Mouse (Mus musculus) gastrocnemius, adult 2 months (tissue): ENCODE results near the gene Tfe3. TPM values are rescaled to one million over a fixed set of nuclear protein-coding genes. Genes with fewer than 3 reads are reported as not detected.
A peak's percentile ranks its signal among the peaks of the same experiment; 100 is the strongest.

Experiments used
- DNase-seq: peaks from one replicate; pipeline ENCODE4 v3.0.0; 2022
- H3K27ac ChIP-seq: fragments of 200-600 bp; 2 replicates; pipeline ENCODE4 v1.8.1; 2022; ENCODE audit warnings: mild to moderate bottlenecking
- H3K4me3 ChIP-seq: fragments of 200-600 bp; 2 replicates; pipeline ENCODE4 v1.8.1; 2022; ENCODE audit warnings: mild to moderate bottlenecking, moderate library complexity
- CTCF ChIP-seq: fragments of 200-600 bp; IDR thresholded peaks from 2 replicates; pipeline ENCODE4 v1.8.1; 2022; ENCODE audit warnings: antibody characterized with exemption, mild to moderate bottlenecking, moderate library complexity
- intact Hi-C: fragments of 180-260 bp; cut with DNase I; formaldehyde crosslinking; loops from one replicate; pipeline ENCODE4 v1.15.1; 2025
- total RNA-seq, 2 experiments: library from RNA; stranded (reverse); gene quantifications; 2 replicates each; pipeline ENCODE4 v1.2.3; 2021

Gene Tfe3
- total RNA-seq, 2 experiments from 2014 or later: 10.9 to 11.1 TPM

DNA sequence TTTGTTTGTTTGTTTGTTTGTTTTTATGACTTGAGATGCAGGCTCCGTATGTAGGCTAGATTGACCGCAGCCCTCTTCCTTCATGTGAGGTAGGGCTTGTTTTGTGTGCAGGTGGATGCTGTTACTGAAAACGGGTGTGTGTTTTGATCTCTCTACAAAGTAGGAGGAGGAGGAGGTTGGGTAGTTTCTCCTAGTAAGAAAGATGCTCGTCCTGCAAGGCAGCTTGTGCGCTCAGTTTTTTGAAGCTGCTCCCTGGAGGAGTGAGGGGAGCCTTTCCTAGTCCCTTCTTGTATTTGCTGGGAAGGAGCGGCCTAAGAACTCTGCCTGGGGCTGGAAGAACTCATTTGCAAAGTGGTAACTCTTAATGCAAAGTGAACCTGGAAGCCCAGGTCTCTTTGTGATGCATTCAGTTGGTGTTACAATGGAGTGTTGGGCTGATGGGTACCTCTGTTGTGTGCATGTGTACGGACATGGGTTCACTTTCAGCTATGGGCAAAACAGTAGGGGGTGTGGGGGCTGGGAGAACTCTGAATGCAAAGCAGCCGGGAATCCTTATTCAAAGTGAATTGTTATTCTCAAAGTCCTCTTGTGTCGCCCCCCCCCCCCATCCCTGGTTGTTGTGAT, 2.4 kb downstream of the Tfe3 start:
- intact Hi-C loops: no loop called here
- DNase-seq: no peak
- peak overlapping the region; percentile 88 for H3K4me3 ChIP-seq
- TF ChIP-seq CTCF: no peak
- peak overlapping the region; percentile 91 for H3K27ac ChIP-seq

DNA sequence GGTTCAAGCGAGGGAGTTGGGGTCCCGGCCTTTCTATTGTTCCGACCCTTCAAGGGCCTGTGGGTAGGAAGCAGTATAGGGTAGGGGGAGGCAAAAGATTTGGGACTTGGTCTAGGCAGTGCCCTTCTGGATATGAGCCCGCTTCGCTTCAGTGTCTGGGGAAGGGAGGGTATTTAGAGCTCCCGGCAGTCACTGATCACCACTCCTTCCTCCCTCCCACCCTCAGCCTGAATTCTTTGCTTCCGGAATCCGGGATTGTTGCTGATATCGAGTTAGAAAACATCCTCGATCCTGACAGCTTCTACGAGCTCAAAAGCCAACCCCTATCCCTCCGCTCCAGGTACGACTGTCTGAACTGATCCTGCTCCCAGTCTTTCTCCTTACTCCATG, 2.9 kb downstream of the Tfe3 start:
- no peak for TF ChIP-seq CTCF
- peak overlapping the region; percentile 79 for H3K27ac ChIP-seq
- intact Hi-C loops: no loop called here
- H3K4me3 ChIP-seq: peak overlapping the region; percentile 88
- no peak for DNase-seq

DNA sequence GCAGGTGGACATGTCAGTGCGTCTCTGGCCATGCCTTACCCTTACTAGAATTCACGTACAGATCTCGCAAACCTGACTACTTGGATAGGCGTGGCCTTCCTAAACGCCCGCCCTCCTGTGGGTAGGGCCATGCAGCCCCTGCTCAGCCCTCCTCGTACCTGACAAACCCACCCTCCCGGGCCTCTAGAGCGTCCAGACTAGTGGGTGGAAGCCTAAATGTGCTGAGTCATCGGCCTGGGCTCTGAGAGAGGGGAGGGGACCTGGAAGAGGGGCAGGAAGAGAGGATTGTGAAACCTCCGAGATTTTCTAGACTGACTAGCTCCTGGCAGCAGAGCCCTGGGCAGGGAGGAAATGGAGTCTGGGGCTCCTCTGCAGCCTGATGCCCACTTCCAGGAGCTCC, 3.4 kb downstream of the Tfe3 start:
- TF ChIP-seq CTCF: no peak
- DNase-seq: peak; percentile 52
- intact Hi-C loops: no loop called here
- Histone ChIP-seq H3K27ac (peak overlapping the region; percentile 79), H3K4me3 (peak overlapping the region; percentile 88)

DNA sequence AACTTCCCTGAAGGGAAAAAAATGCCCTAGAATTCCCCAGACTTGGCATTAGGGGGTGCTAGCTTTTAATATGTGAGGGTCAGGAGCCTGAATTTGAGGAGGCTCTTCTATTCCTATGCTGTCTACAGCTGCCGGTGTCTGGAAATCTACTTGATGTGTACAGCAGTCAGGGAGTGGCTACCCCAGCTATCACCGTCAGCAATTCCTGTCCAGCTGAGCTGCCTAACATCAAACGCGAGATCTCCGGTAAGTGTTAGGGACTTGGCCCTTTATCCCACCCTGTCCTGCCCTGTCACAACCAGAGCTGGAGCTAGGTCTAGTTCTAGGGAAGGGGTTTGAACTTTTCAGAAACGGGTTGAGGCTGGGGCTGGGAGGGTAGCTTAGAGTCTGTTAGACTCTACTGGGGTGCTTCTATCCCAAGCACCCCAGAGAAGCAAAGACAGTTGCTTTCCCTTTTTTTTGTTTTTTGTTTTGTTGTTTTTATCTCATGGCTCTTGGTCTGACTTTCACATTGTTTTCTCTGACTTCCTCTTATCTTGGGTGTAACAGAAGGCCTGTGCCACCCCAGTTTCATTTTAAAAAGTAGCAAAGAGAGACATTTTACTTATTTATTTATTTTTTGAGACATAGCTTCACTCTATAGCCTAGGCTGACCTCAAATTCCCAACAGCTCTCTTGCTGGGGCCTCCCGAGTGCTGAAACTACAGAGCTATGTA, 7.1 kb downstream of the Tfe3 start:
- Histone ChIP-seq H3K27ac (no peak overlapping the region), H3K4me3 (no peak overlapping the region)
- TF ChIP-seq CTCF: no peak
- DNase-seq: no peak
- intact Hi-C loops: loop anchor here (10.0 kb wide), 1 partner anchor 345 kb away; no protein-coding TSS in a partner anchor

DNA sequence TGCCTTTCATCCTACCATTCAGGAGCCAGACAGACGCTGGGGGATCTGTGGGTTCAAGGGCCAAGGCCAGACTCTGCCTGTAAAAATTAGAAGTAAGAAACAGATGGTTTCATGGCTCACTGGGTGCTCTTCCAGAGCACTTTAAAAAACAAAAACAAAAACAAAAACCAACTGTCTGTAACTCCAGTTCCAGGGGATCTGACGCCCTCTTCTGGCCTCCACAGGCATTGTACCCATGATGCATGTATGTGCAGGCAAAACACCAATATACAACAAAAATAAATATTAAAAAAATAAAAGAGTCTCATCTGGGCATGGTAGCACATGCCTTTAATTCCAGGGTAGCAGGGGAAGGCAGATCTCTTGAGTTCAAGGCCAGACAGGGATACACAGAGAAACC, 10.4 kb downstream of the Tfe3 start:
- DNase-seq: no peak
- intact Hi-C loops: loop anchor here (10.0 kb wide), 1 partner anchor 348 kb away; no protein-coding TSS in a partner anchor
- no peak overlapping the region for H3K27ac ChIP-seq
- TF ChIP-seq CTCF: peak; percentile 54
- H3K4me3 ChIP-seq: no peak overlapping the region

GRCm38 (mm10) chrX:7775501-7776205, 13.3 kb downstream of the Tfe3 start:
- TF ChIP-seq CTCF: no peak
- intact Hi-C loops: loop anchor here (2.0 to 10.0 kb wide), 2 partner anchors 41 to 351 kb away; no protein-coding TSS in a partner anchor
- H3K4me3 ChIP-seq: no peak overlapping the region
- DNase-seq: no peak
- no peak overlapping the region for H3K27ac ChIP-seq

GRCm38 (mm10) chrX:7776329-7777082, 14.1 kb downstream of the Tfe3 start:
- H3K4me3 ChIP-seq: no peak overlapping the region
- intact Hi-C loops: loop anchor here (2.0 to 10.0 kb wide), 2 partner anchors 42 to 352 kb away; no protein-coding TSS in a partner anchor
- TF ChIP-seq CTCF: peak; percentile 77
- no peak overlapping the region for H3K27ac ChIP-seq
- DNase-seq: peak; percentile 38

GRCm38 (mm10) chrX:7778450-7779244, 16.3 kb downstream of the Tfe3 start:
- TF ChIP-seq CTCF: no peak
- intact Hi-C loops: loop anchor here (10.0 kb wide), 1 partner anchor 354 kb away; no protein-coding TSS in a partner anchor
- DNase-seq: no peak
- no peak overlapping the region for H3K27ac ChIP-seq
- no peak overlapping the region for H3K4me3 ChIP-seq

GRCm38 (mm10) chrX:7779294-7779693, 16.9 kb downstream of the Tfe3 start:
- no peak for DNase-seq
- Histone ChIP-seq H3K27ac (no peak overlapping the region), H3K4me3 (no peak overlapping the region)
- no peak for TF ChIP-seq CTCF
- intact Hi-C loops: loop anchor here (10.0 kb wide), 1 partner anchor 354 kb away; no protein-coding TSS in a partner anchor

GRCm38 (mm10) chrX:7782603-7783092, 20.3 kb downstream of the Tfe3 start:
- intact Hi-C loops: no loop called here
- Histone ChIP-seq H3K27ac (no peak overlapping the region), H3K4me3 (no peak overlapping the region)
- TF ChIP-seq CTCF: no peak
- no peak for DNase-seq

- no peak for TF ChIP-seq CTCF
- Histone ChIP-seq H3K27ac (peak within 1 kb of the TSS; percentile 91), H3K4me3 (peak within 1 kb of the TSS; percentile 86)
- DNase-seq: peak; percentile 82
- intact Hi-C loops: no loop called here
Observed at GRCm38 (mm10) chrX:7789542-7790136, 27.3 kb downstream of the Tfe3 start, which contains the start of gene Gripap1. TSS of gene Gripap1 (plus strand) at chrX:7789765.
